Mouse (Mus musculus): ENCODE measurements at regions not wholly inside any gene's neighbourhood (a gene's known extent, or its start where the extent isn't known, plus 50 kb on each side); places are given as distances from the start of the nearest gene placed in this dataset.

DNA sequence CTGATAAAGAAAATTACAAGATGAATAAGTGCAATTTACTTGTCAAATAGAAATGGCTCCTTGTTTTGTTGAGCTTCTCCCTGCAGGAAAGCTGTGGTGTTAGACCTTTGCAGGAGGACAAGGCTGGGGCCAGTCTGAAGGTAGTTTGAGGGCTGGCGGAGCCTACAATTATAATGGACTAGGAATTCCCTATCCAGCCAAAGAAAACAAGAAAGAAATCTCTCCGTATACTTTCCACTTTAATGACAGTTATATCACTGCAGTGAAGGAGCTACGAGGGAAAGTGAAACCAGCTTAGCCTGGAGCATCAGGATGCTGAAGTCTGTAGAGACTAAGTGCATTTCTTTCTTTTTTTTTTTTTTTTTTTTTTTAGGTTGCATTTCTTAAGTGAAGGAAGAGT is 104.8 kb upstream of the Sstr4 start:
- no peak for DNase-seq (ENCODE audit: low spot score in 2 of 2)

DNA sequence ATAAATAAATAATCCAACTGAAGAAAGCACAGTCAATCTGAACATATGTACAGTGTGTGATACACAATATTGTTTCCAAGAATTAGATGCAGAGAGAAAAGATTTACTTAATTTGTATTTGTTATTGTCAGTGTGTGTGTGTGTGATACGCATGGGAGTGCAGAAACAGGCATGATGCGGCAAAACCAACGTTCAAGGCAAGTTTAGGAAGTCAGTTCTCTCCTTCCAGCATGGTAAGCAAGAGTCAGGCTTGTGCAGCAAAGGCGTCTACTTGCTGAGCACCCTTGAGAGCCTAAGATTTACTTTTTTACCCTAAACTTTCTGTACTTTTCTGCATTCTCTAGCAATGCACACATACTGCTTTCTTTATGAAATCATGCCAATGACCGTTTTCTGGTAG is 102.7 kb upstream of the Sstr4 start:
- no peak for DNase-seq (ENCODE audit: low spot score in 2 of 2)

DNA sequence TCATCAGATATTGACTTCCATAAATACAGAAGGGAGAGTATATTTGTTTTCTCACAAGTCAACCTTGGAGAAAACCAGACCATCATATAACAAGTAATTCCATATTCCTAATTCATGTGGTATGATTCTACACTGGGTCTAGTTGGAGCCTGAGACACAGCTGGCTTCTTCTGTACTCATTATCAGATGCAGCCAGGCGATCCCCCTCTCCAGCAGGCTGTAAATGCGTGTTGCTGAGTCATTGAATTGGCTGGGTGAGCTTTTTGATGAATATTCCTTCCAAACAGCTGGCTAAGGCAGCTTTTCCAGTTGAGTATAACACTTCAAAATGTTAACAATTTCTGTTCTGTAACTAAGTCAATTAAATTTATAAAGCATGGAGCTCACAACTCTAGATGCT is 102.2 kb upstream of the Sstr4 start:
- no peak for DNase-seq (ENCODE audit: low spot score in 2 of 2)

GRCm38 (mm10) chr2:148300879-148301278 is 94.3 kb upstream of the Sstr4 start:
- no peak for DNase-seq (ENCODE audit: low spot score in 2 of 2)

DNA sequence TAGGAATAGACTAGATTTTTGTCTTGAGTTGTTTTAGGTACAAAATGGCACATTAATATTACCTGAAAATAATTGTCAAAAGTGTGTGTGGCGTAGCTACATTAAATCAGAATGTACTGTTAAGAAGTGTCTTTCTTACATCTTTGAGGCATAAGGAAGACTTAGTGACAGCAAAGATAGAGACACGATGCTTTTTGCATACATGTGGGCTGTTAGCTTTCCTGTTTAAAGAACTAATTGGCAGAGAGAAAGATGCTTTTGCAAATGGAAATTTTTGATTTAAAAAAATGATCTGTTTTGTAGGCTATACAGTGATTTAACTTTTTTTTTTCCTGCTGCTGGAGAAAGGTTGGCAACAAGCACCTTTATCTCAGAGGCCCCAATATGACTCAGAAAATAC is 82.9 kb upstream of the Sstr4 start:
- no peak for DNase-seq (ENCODE audit: low spot score in 2 of 2)

DNA sequence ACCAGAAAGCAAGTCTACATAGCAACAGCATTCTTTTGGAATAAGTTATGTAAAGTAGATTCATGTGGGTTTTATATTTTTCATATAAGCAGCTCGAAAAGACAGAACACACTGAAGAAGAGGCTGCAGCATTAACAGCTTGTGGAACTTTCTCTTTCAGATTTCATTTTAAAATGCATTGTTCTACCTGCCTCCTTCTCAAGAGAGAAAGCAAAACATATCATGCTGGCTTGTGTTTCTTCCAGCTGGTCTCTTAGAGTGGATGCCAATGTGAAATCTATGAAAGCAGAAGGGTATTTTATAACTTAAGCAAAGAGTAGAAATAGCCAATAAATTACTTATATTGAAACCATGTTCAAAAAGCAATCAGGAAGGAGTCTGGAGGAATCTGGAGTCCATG is 74.2 kb upstream of the Sstr4 start:
- no peak for DNase-seq (ENCODE audit: low spot score in 2 of 2)

GRCm38 (mm10) chr2:148325362-148325761 is 69.8 kb upstream of the Sstr4 start:
- no peak for DNase-seq (ENCODE audit: low spot score in 2 of 2)

GRCm38 (mm10) chr2:148325854-148326387 is 69.2 kb upstream of the Sstr4 start:
- DNase-seq (ENCODE audit: low spot score in 2 of 2): no peak

GRCm38 (mm10) chr2:148326414-148326813 is 68.7 kb upstream of the Sstr4 start:
- DNase-seq (ENCODE audit: low spot score in 2 of 2): no peak

GRCm38 (mm10) chr2:148327552-148327951 is 67.6 kb upstream of the Sstr4 start:
- no peak for DNase-seq (ENCODE audit: low spot score in 2 of 2)

- no peak for DNase-seq (ENCODE audit: low spot score in 2 of 2)
These were observed 64.8 kb upstream of the Sstr4 start for GRCm38 (mm10) chr2:148330368-148330767.

DNA sequence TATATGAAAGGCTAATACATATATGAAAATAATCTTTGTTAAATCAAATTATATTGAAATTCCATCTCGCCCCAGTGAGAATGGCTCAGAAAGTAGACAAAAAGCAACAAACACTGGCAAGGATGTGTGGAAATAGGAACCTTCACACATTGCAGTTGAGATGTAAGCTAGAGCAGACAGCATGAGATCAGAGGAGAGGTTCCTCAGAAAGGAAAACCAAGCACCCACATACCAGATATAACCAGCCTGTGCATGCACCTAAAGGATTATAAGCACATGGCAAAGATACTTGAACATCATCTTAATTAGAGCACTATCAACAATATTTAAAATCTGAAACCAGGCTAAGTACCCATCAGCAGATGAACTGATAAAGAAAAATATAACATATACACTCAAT is 60.6 kb upstream of the Sstr4 start:
- DNase-seq (ENCODE audit: low spot score in 2 of 2): no peak

- no peak for DNase-seq (ENCODE audit: low spot score in 2 of 2)
These were observed 58.5 kb upstream of the Sstr4 start for GRCm38 (mm10) chr2:148336626-148337025.

GRCm38 (mm10) chr2:148338308-148338768 is 56.8 kb upstream of the Sstr4 start:
- DNase-seq (ENCODE audit: low spot score in 2 of 2): no peak

- DNase-seq (ENCODE audit: low spot score in 2 of 2): no peak
These were observed 56.2 kb upstream of the Sstr4 start for GRCm38 (mm10) chr2:148338894-148339293.

DNA sequence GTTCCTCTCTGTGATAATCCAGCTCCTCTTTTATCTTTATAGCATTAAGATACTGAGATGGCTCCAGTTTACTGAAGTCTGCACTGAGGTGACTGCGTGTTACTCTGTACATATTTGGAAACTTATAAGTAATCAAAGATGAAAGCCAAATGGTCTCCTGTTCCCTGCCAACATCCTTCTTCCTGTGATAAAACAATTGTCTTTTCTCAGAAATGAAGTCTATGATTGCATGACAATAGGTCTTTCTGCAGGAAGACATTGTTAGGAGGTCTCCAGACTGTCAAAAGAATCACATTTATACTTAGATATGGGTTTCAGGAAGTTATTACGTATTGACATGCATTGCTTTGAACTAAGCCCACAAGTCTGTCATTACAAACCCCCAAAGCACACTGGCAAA is 51.0 kb upstream of the Sstr4 start:
- DNase-seq (ENCODE audit: low spot score in 2 of 2): no peak

Data from spleen, postnatal 4 days (tissue).